Mouse (Mus musculus) spleen, adult 2 months (tissue): Measurements from ENCODE around the gene H2-M10.2.

Experiments
- CTCF ChIP-seq: fragments of 200-500 bp; IDR thresholded peaks from 2 replicates; pipeline ENCODE4 v1.5.1; 2011; ENCODE audit warnings: mild to moderate bottlenecking, inconsistent platforms; ENCODE audit not compliant: insufficient read depth, insufficient read length, insufficient replicate concordance; ENCODE audit errors: extremely low read depth
- POLR2A ChIP-seq: fragments of 200-500 bp; IDR thresholded peaks from 2 replicates; pipeline ENCODE4 v1.6.1; 2011; ENCODE audit warnings: low read depth, low read length, inconsistent platforms

- no peak for TF ChIP-seq CTCF
- no peak for TF ChIP-seq POLR2A
These were observed 28.3 kb downstream of the H2-M10.2 start, which contains the start of gene Rpp21 for GRCm38 (mm10) chr17:36257969-36258368.
